Mouse (Mus musculus) megakaryocyte-erythroid progenitor cell, adult 5-6 weeks (primary cell): ENCODE data around the gene Tcea2. TPM values are rescaled to one million over a fixed set of nuclear protein-coding genes. Genes with fewer than 3 reads are reported as not detected.

ENCODE experiments used
- ATAC-seq: replicated peaks from 2 replicates; pipeline ENCODE4 v1.8.0; 2016; ENCODE audit warnings: mild to moderate bottlenecking, inconsistent platforms; ENCODE audit not compliant: severe bottlenecking, poor library complexity, low FRiP score, low TSS enrichment
- total RNA-seq, 2 experiments: library from RNA; stranded (forward) in 1 of 2; stranded (reverse) in 1 of 2; fragments of 200-1000, 215-1000 nt in 1 of 2; fragments of >200 nt in 1 of 2; fragmentation: Nextera tagmentation in 1 of 2; gene quantifications; 2 replicates each; pipeline ENCODE4 v1.2.3; 2014 to 2017

Gene Tcea2
- total RNA-seq, 2 experiments from 2014 or later = 3.4 to 9.0 TPM

DNA sequence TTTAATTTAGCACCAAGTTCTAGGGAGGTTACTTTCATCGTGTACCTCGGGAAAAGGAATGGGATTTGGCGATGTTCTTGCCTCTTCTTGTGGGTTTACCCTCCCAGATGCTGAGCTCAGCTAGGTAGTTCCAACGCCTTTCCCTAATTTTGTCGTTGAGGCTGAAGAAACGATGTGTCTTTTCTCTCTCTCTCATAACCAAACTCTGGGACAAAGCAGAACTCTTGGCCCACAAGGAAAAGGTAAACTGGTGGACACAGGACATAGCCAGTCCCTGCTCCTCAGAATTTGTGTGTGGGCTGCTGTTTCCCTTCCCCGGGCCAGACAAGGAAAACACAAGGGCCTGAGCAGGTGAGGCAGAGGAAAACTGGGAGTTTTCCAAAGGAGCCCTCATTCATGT is 8.1 kb upstream of the Tcea2 start:
- ATAC-seq = no peak

DNA sequence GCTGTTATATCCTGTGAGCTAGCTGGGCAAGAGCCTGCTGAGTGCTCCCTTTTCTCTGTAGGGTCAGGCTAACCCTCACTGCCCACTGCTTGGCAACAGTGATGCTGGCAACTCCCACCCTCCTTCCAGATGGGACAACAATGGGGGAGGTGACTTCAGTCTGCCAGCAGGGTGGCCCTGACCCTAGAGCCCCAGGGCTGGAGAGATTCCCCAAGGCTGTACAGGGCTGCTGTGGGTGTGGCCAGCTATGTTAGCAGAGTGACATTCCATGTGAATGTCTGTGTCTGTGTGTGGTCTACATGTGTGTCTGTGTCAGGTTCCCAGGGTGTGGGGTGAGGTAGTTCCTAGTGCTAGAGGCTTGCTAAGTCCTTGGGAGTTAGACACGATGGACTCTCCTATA is 6.6 kb upstream of the Tcea2 start:
- no peak for ATAC-seq

DNA sequence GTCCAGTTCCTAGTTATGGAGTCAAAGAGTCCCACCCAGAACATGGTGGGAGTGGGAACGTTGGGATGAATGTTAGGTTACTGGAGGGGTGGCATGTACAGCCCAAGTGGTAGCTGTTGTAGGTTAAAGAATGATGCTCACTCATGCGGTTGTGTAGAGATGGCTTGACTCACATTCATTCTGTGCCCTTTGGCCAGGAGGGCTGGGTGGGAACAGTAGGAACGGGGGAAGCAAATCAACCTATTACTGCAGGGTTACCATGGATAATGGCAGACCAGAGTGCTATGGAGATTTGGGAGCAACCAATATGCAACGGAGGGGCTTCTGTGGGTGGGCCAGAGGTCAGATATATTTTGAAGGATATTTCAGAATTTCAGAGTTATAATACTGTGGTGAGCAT is 5.2 kb upstream of the Tcea2 start:
- ATAC-seq = no peak

DNA sequence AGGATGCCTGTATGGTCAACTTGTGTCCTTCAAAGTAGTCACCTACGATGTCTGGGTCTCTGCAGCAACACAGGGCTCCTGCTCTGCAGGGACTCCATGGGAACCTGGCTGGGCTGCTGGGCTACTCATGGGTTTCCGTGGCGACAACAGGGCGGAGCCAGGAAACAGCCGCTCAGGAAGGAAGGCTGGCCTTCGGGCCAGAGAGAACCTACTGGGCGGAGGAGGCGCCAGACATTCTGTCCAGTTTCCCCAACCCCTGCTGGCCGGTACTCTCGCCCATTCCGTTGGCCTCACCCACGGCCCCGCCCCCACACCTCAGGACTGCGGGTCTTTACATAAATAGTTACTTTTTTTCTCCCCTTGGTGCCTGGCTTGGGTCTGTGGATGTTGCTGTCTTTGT is 4.7 kb upstream of the Tcea2 start:
- ATAC-seq = no peak

DNA sequence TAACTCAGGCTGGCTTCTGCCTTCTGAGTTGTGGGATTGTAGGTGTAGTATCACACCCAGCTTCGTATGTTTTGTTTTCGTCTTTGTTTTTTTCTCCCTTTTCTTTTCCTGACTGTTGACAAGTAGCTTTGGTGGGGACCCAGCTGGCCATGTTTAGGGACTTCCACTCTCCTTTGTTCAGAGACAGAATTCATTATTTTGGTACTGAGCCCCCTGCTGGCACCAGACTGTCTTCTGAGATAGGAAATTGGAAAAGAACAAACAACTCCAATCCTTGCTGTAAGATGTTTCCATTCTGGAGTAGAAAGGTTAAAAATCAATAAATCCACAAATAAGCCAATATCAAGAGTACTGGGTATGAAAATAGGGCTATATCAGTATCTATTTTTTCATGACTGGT is 3.7 kb upstream of the Tcea2 start:
- ATAC-seq = no peak

DNA sequence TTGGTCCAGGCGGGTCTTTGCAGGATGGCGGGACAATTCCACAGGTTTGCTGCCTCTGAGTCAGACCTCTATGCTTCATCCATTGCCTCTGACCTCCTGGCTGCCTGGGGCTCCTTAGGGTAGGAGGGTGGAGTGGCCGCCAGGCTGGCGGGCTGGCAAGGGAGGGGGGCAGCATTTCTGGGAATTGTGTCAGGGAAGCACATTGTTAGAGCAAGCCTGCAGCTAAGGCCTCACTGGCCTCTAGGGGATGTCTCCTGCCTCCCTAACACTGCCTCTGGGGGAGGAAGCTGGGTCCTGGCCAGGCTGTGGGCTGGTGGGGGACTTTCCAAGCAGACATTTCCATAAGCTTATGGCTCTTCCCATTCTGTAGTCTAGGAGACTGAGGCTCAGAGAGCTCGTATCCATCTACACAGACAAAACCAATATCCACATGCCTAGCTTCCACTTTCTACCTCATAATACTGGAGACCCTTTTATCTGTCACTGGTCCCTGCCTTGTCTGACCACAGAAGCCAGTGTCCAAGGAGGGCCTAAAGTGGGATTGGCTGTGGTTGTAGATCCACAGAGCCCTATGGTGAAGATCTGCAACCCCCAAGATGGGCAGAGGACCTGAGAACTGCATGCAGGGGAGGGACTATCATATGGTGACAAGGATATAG is 2.9 kb upstream of the Tcea2 start:
- ATAC-seq = no peak

DNA sequence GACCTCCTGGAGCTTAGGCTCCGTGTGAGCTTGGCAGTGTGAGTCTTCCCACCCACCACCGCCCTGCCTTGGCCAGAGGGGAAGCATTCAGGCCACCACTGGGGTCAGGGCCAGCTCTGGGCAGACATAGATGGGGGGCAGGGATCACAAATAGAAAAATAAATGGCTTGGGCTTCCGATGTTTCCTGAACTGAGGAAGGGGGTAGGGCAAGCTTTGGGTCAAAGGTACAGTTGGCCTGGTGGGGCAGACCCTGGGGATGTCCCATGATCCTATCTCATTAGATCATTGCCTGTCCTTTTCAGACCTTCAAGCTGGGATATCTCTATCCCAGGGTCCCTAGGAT is 2.4 kb upstream of the Tcea2 start:
- no peak for ATAC-seq

DNA sequence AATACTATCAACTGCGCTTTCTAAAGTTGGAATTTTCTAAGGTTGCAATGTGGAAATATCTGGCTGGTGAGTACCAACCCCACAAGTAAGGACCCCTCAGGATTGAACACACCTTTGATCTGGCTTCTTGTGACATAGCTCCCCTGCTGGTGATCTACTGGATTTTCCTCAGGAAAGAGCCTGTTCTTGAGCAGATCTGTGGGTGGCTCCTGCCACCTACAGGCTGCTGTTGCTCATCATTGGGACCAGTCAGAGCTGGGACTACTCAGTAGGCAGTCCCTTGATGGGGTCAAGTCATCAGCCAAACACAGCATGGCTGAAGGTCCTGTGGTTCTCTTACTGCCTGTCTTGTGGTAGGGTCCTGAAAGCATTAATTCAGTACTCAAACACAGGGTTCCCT is 1.3 kb upstream of the Tcea2 start:
- ATAC-seq = peak; percentile 82

DNA sequence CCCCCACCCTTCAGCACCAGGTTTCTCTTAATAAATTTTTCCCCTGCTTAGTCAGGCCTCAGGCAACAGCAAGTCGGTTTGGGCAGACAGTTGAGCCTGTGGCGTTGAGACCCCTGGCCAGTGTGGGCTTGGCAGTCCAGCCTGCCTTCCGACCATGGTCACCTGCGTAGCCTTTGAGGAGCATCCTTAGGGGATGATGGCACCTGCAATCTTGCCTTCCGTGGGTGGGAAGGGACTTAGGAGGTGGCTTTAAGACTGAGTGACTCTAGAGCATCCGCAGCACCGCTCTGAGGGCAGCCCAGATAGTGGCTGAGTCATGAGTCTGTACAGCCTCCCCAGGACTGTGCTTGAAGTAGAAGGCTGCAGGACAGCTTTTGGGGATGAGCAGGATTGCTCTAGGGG is 607 bp downstream of the Tcea2 start:
- ATAC-seq = no peak

DNA sequence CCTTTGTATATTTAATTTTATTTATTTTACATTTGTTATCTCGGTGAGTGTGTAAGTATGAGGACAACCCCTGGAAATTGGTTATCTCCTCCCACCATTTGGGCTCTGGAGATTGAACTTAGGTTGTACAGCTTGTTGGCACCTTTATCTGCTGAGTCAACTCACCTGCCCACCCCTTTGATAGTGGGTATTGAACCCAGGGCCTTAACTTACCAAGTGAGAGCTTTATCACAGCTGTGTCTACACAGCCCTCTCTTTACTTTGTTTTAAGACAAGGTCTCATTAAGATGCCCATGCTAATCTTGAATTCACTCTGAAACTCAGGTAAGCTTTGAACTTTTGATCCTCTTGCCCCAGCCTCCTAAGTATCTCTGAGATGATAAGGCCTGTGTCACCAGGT is 1.9 kb downstream of the Tcea2 start:
- no peak for ATAC-seq

DNA sequence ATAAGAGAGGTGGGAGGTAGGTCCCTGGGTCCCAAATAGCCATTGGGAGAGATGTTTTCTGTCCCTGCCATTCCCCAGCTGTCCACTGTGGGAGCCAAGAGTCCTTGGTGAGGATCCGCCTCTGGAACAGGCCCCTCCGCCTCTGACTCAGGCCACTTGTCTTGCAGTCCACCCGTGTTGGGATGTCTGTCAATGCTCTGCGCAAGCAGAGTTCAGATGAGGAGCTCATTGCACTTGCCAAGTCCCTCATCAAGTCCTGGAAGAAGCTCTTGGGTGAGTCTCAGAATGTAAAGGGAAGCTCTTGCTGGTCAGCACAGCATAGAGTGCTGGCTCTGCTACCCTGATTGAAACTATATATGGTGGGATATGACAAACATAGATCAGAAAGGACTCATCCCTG is 3.3 kb downstream of the Tcea2 start:
- ATAC-seq = no peak

DNA sequence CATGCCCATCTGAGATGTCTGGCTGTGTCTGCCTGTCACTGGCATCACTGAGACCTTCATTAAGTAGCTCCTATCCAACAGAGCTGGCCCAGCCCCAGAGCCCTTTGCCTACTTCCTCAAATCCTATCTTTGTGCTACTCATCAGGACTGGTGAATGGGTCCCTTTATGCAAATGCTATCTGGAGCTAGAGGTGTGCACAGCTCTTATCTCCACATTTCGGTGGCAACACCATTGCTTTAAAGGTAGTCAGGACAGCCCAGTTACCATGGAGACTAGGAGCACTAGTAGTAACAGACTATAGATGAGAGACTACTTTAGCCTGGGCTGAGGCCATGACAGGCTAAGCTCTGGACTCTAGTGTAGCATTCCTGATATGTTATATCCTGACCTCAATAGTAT is 4.6 kb downstream of the Tcea2 start:
- no peak for ATAC-seq

DNA sequence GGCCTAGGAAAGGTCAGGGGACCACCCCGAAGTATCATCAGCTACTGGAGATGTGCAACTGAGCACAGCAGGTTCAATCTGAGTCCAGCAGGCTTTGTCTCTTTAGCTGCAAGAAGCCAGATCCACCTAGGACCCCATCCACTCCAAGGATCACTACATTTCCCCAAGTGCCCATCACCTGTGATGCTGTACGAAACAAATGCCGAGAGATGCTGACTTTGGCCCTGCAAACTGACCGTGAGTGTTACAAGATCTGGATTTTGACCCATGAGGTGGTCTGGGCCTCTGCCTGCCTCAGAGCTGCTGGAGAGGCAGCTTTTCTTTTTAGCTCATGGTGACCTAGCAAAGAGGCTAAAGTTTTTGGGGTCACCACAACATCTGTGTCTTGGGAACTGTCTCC is 5.6 kb downstream of the Tcea2 start:
- no peak for ATAC-seq

DNA sequence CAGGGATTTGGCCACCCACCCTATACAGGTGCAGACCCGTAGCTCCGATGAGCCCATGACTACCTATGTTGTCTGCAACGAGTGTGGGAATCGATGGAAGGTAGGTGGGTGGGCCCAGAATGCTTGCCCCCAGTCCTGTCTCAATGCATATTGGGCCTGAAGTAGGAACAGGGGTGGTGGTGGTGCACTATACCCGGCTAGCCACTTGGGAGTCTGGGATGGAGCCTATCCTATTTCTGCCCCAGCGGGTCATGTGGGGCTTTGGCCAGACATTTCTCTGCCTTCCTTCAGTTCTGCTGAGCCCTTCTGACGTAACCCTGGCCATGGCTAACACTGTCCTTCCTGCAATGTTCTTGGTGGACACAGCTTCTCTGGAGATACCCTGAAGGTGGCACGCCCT is 7.5 kb downstream of the Tcea2 start:
- no peak for ATAC-seq

DNA sequence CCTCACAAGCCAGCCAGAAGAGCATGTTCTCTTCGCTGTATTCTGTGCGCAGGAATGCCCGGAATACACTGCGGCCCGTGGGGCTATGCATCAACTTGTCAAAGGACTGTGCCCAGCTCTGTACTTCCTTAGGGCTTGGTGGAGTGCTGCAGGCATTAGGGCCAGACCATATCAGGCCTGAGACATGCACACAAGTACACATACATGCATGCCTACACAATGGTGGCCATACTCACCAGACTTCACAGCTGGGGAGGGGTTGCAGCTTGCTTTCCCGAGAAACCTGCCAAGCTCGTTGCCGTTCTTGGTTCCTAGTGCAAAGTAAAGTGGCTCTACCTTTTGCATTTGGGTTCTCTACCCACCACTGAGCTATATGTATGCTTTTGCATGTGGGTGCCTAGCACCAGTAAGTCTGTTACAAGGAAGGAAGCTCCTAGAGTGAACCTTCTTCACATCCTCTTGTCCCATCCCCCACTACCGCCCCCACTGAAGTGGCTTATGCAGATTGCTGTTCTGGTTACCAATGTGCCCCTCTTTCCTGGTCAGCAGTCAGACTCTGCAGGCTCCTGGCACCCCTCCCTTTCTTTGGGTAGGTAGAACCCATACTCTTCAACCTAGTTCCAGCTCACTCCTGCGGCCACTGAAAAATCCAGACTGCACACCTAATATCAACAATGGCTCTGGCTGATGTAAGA is 9.5 kb downstream of the Tcea2 start:
- ATAC-seq = no peak

DNA sequence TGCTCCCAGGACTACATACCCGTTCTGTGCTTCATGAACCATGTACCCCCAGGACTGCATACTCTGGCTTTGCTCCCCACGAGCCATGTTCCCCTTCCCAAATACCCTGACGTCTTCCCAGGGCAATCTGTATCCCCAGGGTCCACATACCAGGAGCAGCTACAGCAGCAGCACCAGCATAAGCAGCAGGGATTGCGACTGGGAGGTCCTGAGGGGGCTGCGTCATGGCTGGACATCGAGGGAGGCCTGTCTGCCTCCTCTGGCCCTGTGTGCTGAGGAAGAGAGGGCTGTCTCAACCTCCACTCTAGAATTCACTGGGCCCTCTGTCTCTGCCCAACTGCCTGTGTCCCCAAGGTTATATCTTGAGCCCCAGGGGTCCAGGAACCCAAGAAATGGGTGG is 11.0 kb downstream of the Tcea2 start:
- no peak for ATAC-seq

DNA sequence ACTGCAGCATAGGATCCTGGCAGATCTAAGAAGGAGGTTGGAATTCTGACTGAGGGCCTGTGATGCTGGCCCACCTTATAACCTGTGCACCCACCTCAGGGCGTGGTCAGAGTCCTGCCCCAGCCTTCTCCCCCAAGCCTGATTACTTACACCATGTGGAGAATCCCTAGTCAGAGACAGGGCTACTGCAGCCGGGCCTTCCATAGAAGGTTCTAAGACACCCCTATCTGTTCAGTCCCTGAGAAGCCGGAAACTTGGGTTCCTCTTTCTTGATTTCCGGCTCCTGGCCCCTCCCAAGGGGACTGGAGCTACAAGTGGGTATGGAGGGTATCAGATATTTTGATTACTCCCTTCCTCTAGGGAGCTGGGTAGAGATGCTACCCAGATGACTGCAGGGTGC is 11.5 kb downstream of the Tcea2 start:
- ATAC-seq = 0 out of 2 replicates have a peak, but pooled peaks have one; percentile 13

DNA sequence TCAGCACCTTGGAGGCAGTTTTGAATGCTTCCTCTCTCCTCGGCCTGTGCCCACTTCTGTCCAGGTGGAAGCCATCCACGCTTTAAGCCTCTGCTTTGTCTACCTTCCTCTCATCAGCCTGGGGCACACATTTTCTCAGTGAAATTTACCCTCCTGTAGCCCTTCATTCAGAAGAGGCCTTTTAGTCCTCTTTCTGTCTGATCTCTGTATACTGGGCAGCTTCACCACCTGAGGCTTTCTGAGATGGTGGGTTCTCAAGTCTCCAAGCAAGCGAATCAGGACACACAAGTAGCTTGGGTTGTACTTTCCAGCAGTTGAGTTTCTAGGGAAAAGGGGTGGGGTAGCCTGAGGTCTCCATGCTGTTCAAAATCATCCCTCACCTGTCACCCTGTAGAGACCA is 12.2 kb downstream of the Tcea2 start:
- ATAC-seq = no peak

DNA sequence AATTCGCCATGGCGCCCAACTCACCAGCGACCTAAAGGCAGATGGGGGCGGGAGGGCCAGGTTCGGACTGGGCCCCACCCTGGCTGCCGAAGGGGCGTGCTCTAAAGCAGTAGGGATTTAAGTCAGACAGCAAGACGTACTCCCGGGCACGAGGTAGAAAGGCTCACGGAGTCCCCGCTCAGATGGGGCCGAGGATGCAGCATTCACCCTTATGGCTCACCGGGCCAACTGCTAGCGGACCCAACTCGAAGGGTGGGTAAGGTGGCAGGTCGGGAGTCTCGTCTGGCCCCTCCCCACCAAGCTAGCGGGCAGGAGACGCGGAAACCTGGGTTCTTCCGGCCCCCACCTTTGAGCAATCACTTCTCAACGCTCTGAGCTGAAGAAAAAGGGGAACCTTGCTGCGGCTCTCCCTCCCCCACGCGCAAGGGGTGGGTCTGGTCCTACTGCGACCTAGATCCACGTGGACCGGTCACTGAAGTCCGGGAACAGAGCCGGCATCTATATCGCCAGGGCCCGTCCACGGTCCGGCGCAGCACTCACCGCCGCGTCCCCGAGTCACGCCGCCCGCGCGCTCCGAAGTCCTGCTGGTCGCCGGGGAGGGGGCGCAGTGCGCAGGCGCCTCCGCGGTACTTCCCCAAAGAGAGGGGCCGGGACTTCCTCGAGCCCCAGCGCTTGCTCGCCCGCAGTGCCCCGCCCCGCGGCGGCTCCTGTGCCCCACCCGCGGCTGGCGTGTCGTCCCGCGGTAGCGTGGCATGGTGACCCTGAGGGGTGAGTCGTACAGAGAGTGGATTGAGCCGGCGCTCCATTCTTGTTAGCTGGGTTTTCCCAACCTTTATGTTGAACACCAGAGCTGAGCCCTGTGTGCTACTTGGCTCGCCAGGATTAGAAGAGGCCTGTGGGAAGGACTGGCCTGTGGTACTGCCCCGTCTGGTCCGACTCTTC is 13.5 kb downstream of the Tcea2 start, which contains the start of gene Rgs19:
Gene Rgs19, minus strand, starts transcription at position 639 of the 942 bp plus-strand sequence.
- peak; percentile 62 for ATAC-seq

DNA sequence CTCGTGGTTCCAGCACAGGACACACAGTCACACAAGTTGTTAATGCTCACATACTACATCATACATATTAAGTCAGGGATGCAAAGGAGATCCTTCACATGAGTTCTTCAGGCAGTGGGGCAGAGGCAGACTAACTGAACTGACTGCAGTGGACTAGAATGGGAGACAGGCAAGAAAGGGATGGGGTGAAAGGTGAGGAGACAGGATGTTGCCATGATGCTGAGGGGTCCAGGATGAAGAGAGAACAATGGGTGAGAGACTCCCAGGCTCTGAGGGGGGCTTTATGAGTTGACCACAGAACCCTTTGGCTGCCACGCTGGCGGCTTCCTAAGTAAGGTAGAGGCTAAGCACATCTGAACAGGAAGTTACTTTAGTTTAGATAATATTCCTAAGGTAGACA is 14.5 kb downstream of the Tcea2 start:
- no peak for ATAC-seq
